Mouse (Mus musculus) retina, postnatal 7 days (tissue): ENCODE measurements around the gene Rnf150.

ENCODE experiments used
- DNase-seq: peaks from one replicate; pipeline ENCODE4 v3.0.0-alpha.2; 2012; ENCODE audit warnings: low read depth, low spot score

Rnf150 gene

GRCm38 (mm10) chr8:82889062-82889720 is 26.0 kb downstream of the Rnf150 start:
- DNase-seq, result no peak

GRCm38 (mm10) chr8:82895091-82895490 is 31.9 kb downstream of the Rnf150 start:
- no peak for DNase-seq

GRCm38 (mm10) chr8:82896796-82897195 is 33.6 kb downstream of the Rnf150 start:
- DNase-seq, result no peak

GRCm38 (mm10) chr8:82897628-82898458 is 34.7 kb downstream of the Rnf150 start:
- no peak for DNase-seq

- DNase-seq, result no peak
Observed at GRCm38 (mm10) chr8:82898459-82898841, 35.3 kb downstream of the Rnf150 start.

GRCm38 (mm10) chr8:82900958-82901357 is 37.8 kb downstream of the Rnf150 start:
- no peak for DNase-seq

GRCm38 (mm10) chr8:82901549-82902138 is 38.5 kb downstream of the Rnf150 start:
- no peak for DNase-seq

- no peak for DNase-seq
Observed at GRCm38 (mm10) chr8:82903497-82903896, 40.3 kb downstream of the Rnf150 start.

- no peak for DNase-seq
Observed at GRCm38 (mm10) chr8:82907271-82907670, 44.1 kb downstream of the Rnf150 start.

GRCm38 (mm10) chr8:82911436-82911835 is 48.3 kb downstream of the Rnf150 start:
- DNase-seq, result peak; percentile 41

GRCm38 (mm10) chr8:82912282-82912681 is 49.1 kb downstream of the Rnf150 start:
- DNase-seq, result no peak

GRCm38 (mm10) chr8:82914543-82914942 is 51.4 kb downstream of the Rnf150 start:
- DNase-seq, result no peak

GRCm38 (mm10) chr8:82916851-82917539 is 53.8 kb downstream of the Rnf150 start:
- DNase-seq, result no peak

- no peak for DNase-seq
Observed at GRCm38 (mm10) chr8:82917540-82918316, 54.6 kb downstream of the Rnf150 start.

GRCm38 (mm10) chr8:82919676-82920075 is 56.5 kb downstream of the Rnf150 start:
- DNase-seq, result no peak

GRCm38 (mm10) chr8:82920124-82920523 is 57.0 kb downstream of the Rnf150 start:
- DNase-seq, result no peak

- DNase-seq, result no peak
Observed at GRCm38 (mm10) chr8:82925286-82925685, 62.1 kb downstream of the Rnf150 start.

GRCm38 (mm10) chr8:82926518-82926917 is 63.4 kb downstream of the Rnf150 start:
- no peak for DNase-seq

- DNase-seq, result no peak
Observed at GRCm38 (mm10) chr8:82931554-82931953, 68.4 kb downstream of the Rnf150 start.

GRCm38 (mm10) chr8:82936162-82936561 is 73.0 kb downstream of the Rnf150 start:
- no peak for DNase-seq

- DNase-seq, result no peak
Observed at GRCm38 (mm10) chr8:82936866-82937265, 73.7 kb downstream of the Rnf150 start.
